Mouse (Mus musculus) cortical plate, adult 2 months (tissue): ENCODE measurements around the gene Flt1.

Source experiments
- CTCF ChIP-seq: fragments of 200-500 bp; IDR thresholded peaks from 2 replicates; pipeline ENCODE4 v1.5.1; 2011; ENCODE audit warnings: mild to moderate bottlenecking, control low read depth, low read length; ENCODE audit not compliant: insufficient read depth; ENCODE audit errors: extremely low read depth
- POLR2A ChIP-seq: fragments of 200-500 bp; IDR thresholded peaks from 2 replicates; pipeline ENCODE4 v1.6.1; 2011; ENCODE audit warnings: mild to moderate bottlenecking, low read length, control low read depth; ENCODE audit not compliant: insufficient read depth; ENCODE audit errors: extremely low read depth

DNA sequence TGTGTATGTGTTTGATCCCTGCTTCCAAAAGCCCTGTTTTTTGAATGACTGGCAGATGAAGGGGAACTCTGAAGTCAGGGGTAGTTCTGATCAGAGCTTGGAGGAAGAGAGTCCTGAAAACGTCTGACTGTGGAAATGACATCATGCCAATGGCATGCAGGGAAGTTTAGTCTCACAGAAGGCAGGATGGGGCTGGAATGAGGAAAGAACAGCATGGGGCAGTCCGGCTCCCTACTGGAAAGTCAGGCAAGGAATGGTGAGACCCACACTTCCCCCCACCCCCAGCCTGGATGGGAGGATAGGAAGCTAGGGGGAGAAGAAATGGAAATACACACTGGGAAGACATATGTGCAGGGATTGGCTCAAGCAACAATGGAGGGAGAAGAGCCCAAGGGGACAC lies 105.6 kb downstream of the Flt1 start:
- TF ChIP-seq CTCF (no peak), POLR2A (no peak)
